Mouse (Mus musculus) forebrain, embryonic 14.5 days (tissue): ENCODE measurements around the gene Ccdc90b. TPM values are rescaled to one million over a fixed set of nuclear protein-coding genes. Genes with fewer than 3 reads are reported as not detected.

Source experiments
- ATAC-seq: fragments of 200-750 bp; cut with Nextera tagmentation; 2 replicates; pipeline ENCODE4 v1.8.0; 2017; ENCODE audit warnings: mild to moderate bottlenecking, moderate library complexity
- DNase-seq: peaks from one replicate; pipeline ENCODE4 v3.0.0-alpha.2; 2015; ENCODE audit warnings: low spot score
- H3K27ac ChIP-seq: fragments of 300-500 bp; sonication (generic); 2 replicates; pipeline ENCODE4 v1.5.1; 2014; ENCODE audit warnings: low read depth, mild to moderate bottlenecking, control low read depth, low read length, moderate library complexity
- H3K27me3 ChIP-seq: fragments of 300-500 bp; sonication (generic); replicated peaks from 2 replicates; pipeline ENCODE4 v1.6.1; 2014; ENCODE audit warnings: low read length, control low read depth, mixed read lengths; ENCODE audit not compliant: control insufficient read depth, insufficient read depth
- H3K36me3 ChIP-seq: fragments of 300-500 bp; sonication (generic); 2 replicates; pipeline ENCODE4 v1.6.1; 2014; ENCODE audit warnings: low read length, control low read depth; ENCODE audit not compliant: control insufficient read depth, insufficient read depth
- H3K4me1 ChIP-seq: fragments of 300-500 bp; sonication (generic); 2 replicates; pipeline ENCODE4 v1.6.1; 2014; ENCODE audit warnings: antibody characterized with exemption, low read length, control low read depth; ENCODE audit not compliant: control insufficient read depth, insufficient read depth
- H3K4me2 ChIP-seq: fragments of 300-500 bp; sonication (generic); 2 replicates; pipeline ENCODE4 v1.6.1; 2014; ENCODE audit warnings: mild to moderate bottlenecking, control low read depth, low read length
- H3K4me3 ChIP-seq: fragments of 300-500 bp; sonication (generic); 2 replicates; pipeline ENCODE4 v1.5.1; 2014; ENCODE audit warnings: low read depth, low read length, control low read depth
- H3K9ac ChIP-seq: fragments of 300-500 bp; sonication (generic); 2 replicates; pipeline ENCODE4 v1.6.1; 2014; ENCODE audit warnings: mild to moderate bottlenecking, low read length, control low read depth, moderate library complexity
- H3K9me3 ChIP-seq: fragments of 300-500 bp; sonication (generic); replicated peaks from 2 replicates; pipeline ENCODE4 v1.6.1; 2016; ENCODE audit warnings: low read length, control low read depth, mixed read lengths; ENCODE audit not compliant: control insufficient read depth
- WGBS: fragments of 180-500 bp; shearing (Covaris S2); extraction: QIAGEN DNeasy Blood & Tissue Kit; methylation state at CpG from one replicate; pipeline ENCODE4 v1.1.7; 2014; 5-methylcytosine and 5-hydroxymethylcytosine counted together
- polyA plus RNA-seq: library from polyadenylated mRNA; unstranded; fragments of >200 nt; fragmentation: Nextera tagmentation; extraction: Ambion mirVana; gene quantifications from 2 replicates; pipeline ENCODE4 v1.2.1, GENCODE M21; 2014

Ccdc90b gene
- 68.3 and 71.8 TPM in 2 replicates for polyA plus RNA-seq

DNA sequence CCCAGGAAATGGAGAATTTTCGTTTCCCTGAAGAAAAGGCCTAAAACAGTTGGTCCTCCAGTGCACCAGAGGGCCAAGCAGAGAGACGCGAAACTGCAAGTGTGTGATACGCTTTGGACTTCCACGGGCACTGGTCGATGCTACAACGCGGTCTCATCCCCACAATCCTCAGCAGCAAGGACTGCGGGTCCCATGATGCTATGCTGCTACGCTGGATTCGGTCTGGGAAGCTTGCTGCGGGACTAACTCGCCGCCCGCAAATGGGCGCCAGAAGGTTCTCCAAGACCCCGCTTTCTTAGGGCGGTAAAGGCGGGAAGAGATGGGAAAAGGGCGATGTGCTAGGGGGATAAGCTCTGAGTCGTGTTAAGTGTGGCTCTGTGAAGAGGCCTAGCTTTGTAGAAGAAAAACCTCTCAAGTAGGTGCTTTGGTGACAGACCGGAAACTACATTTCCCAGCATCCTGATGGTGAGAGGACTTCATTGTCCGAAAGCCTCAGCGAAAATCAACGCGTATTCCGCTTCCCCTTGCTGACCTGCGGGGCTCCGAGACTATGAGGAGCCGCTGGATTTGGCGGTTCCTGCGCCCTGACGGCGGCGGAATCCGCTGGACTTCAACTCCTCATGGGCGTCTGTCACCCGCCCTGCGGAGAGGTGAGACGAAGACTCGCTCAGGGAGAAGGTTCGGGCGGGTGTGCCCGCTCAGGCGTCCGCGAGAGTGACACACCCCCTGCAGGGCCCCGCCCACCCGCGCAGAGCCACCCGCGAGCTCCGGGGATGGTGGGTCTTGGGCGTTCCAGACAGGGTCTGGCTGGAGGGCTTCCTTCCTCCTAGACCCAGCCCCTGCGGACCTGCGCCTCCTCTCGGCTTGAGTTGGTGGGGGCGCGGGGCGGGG, at the start of gene Ccdc90b:
Gene Ccdc90b (plus strand): TSS at position 164 of the 891 bp plus-strand sequence.
- H3K9ac ChIP-seq: peak within 1 kb of the TSS; percentile 77
- peak within 1 kb of the TSS; percentile 91 for H3K27ac ChIP-seq
- DNase-seq: peak; percentile 98
- H3K27me3 ChIP-seq: no peaks in the 10 kb centered on the region
- whole genome bisulfite sequencing: 1% methylated on average over 60 of the region's 60 CpGs
- peaks cover 4% of the 10 kb centered on the region for H3K4me1 ChIP-seq
- H3K9me3 ChIP-seq: no peaks in the 10 kb centered on the region
- H3K36me3 ChIP-seq: peaks cover 9% of the 10 kb centered on the region; the same call in 1 of the 2 replicates
- ATAC-seq: peak; percentile 97
- H3K4me3 ChIP-seq: peak within 1 kb of the TSS; percentile 76
- H3K4me2 ChIP-seq: peak within 1 kb of the TSS; percentile 66

DNA sequence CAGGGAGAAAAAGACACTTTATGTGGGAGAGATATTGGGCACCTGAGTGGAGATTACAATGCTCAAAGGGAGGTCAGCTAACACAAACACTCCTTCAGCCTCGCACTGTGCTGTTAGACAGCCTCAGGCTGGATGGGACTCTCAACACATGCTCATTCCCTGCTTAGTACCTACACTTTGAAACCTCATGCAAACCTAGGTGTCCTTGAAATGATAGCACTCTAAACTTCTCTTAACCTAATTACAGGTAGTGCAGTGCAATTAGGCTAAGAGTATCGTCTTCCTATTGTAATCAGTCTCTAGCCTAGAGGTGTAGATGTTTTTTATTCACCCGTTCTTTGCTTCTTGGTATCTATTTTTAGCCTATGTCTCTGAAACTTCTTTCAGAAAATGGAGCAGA, 40.6 kb upstream of the Ccdc90b start:
- Histone ChIP-seq H3K36me3 (no peaks in the 10 kb centered on the region), H3K4me1 (no peaks in the 10 kb centered on the region), H3K9me3 (no peaks in the 10 kb centered on the region), H3K4me2 (no peak overlapping the region), H3K27me3 (no peaks in the 10 kb centered on the region), H3K4me3 (no peak overlapping the region), H3K9ac (no peak overlapping the region), H3K27ac (no peak overlapping the region)
- ATAC-seq (no peak), DNase-seq (no peak)
- 67% methylated on average over 3 of the region's 3 CpGs for WGBS

DNA sequence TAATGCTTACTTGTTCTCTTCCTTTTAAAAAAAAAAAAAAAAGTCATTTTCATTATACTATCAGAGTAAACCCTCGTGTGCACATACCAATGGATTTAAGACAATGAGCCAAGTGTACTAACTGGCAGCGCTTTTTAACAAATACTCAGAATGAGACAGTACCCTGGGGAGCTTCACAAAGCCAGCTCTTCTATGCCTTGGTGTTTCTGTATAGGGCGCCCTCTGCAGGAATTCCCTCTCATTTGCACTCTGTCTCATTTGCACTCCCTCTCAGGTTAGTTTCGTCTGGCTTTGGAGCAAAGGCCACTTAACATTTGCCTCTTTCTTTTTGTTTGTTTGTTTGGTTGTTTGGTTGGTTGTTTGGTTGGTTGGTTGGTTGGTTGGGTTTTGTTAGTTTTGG, 40.1 kb upstream of the Ccdc90b start:
- peak; percentile 31 for DNase-seq
- WGBS: 21% methylated on average over 4 of the region's 4 CpGs
- H3K4me2 ChIP-seq: no peak overlapping the region
- no peak overlapping the region for H3K27ac ChIP-seq
- no peaks in the 10 kb centered on the region for H3K36me3 ChIP-seq
- no peaks in the 10 kb centered on the region for H3K9me3 ChIP-seq
- H3K4me1 ChIP-seq: no peaks in the 10 kb centered on the region
- no peak overlapping the region for H3K4me3 ChIP-seq
- ATAC-seq: no peak
- H3K27me3 ChIP-seq: no peaks in the 10 kb centered on the region
- no peak overlapping the region for H3K9ac ChIP-seq

DNA sequence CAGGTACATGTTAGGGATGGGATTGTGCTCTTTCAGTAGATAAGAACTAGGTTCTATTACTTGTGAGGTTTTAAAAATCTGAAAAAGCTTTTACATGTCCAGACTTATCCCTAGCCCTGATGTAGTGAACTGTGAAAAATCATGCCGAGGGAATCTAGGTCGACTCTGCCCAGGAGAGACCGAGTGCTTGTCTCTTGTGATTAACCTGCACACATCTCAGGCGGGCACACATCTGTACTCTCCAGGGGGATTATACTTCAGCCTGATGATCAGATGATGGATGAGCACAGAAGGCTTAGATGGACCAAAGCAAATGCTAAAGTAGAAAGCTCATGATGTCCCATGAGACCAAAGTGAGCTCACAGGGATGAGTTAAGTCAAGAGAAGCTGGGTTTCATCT, 31.7 kb upstream of the Ccdc90b start:
- DNase-seq (no peak), ATAC-seq (no peak)
- WGBS: 95% methylated on average over 4 of the region's 4 CpGs
- Histone ChIP-seq H3K4me2 (no peak overlapping the region), H3K36me3 (no peaks in the 10 kb centered on the region), H3K4me1 (no peaks in the 10 kb centered on the region), H3K27me3 (no peaks in the 10 kb centered on the region), H3K9ac (no peak overlapping the region), H3K27ac (no peak overlapping the region), H3K4me3 (no peak overlapping the region), H3K9me3 (no peaks in the 10 kb centered on the region)

DNA sequence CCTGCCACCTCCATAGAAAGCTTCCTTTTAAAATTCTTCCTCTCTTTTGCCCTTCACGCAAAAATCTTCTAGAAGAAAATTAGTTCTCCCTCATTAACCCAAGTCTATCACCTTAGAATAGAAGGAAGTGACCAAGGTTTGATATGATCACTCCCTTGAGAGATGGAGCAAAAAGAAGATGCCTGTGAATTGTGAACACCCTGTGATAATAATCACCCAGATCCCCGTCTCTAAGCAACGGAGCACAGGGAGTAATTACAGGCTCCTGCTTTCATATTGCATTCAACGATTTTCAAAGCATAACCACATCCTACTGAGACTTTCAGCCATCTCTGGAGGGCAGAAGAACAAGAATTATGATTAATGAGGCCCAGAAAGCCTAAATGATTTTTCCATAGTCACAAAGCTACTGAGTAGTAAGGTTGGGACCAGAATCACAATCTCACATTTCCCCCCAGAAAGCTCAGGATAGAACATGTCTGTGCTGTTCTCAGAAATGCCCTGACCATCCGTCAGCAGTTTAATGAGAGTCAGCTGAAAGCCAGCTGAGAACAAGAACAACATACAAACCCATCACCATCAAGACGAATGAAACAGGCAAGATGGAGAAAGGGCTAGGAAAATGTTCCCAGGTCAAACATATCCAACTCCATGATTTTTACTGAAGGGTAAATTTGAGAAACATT, 28.5 kb upstream of the Ccdc90b start:
- H3K9ac ChIP-seq: no peak overlapping the region
- peak overlapping the region; percentile 63 for H3K27ac ChIP-seq
- no peaks in the 10 kb centered on the region for H3K36me3 ChIP-seq
- peak; percentile 84 for DNase-seq
- peak; percentile 89 for ATAC-seq
- no peaks in the 10 kb centered on the region for H3K27me3 ChIP-seq
- no peaks in the 10 kb centered on the region for H3K9me3 ChIP-seq
- H3K4me2 ChIP-seq: no peak overlapping the region
- H3K4me1 ChIP-seq: no peaks in the 10 kb centered on the region
- 40% methylated on average over 6 of the region's 6 CpGs for WGBS
- no peak overlapping the region for H3K4me3 ChIP-seq

DNA sequence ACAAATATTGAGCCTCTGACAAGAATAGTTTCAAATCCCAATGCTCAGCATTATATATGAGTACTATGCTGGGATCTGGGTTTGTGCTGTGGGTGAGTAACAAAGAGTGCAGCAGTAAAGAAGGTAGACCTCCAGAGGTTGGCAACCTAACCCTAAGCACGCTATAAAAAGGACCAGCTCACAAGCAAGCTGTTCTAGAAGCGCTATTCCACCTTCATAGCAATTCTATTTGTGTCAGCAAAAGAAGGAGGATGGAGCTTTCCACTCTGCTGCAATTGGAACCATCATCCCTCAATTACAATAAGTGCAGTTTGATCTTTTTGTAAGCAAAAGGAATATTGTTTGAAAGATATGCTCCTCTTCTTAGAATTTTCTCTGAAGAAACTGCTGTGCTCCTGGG, 14.2 kb upstream of the Ccdc90b start:
- Histone ChIP-seq H3K9me3 (no peaks in the 10 kb centered on the region), H3K4me3 (no peak overlapping the region), H3K27me3 (no peaks in the 10 kb centered on the region), H3K4me1 (no peaks in the 10 kb centered on the region), H3K27ac (no peak overlapping the region), H3K9ac (no peak overlapping the region), H3K36me3 (no peaks in the 10 kb centered on the region), H3K4me2 (no peak overlapping the region)
- ATAC-seq (no peak), DNase-seq (no peak)
- WGBS: 84% methylated on average over 2 of the region's 2 CpGs

DNA sequence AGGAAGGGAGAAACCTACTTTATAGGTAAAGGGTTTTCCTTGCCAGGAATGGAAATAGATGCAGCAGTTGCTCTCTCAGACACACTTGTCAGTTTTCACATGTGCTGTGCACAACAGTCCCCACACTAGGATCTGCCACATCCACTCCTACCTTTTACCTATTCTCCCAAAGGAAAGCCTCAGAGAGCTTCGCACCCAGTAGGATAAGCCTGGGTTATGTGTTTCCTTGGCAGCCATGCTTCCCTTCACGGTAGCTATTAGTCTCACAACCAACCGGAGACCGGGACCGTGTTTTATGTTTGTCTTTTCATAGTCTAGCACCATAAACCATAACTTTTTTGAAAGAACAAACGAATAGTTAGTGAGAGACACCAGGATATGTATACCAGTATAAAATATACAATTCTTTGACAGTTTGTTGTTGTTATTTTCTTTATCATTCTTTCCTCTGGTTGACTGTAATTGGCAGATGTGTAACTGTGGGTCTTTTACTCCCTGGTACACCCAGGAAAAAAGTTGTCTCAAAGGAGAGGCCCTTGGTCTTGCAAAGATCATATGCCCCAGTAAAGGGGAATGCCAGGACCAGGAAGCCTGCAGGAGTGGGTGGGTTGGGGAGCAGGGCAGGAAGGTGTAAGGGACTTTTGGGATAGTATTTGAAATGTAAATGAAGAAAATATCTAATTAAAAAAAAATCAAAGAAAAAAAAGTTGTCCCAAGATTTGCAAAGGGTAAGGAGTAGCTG, 10.5 kb upstream of the Ccdc90b start:
- peak; percentile 58; the same call in 1 of the 2 replicates for ATAC-seq

DNA sequence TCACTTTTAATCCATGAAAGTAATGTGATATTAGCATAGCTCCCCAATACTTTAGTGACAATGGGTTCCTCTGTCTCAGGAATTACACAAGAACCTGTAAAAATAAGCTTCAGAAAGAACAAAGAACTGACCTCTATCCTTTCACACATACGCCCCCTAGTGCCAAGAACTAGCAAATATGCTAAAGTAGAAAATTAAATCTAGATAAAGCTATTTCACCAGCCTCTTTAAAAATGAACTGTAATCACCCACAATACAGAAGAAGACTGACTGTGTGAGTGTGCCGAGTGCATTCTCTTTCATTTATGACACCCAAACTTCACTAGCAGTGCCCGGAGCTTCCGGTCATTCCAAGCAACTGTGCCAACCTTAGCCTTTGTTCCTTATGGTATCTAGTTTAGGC, 10.0 kb upstream of the Ccdc90b start:
- no peak overlapping the region for H3K9ac ChIP-seq
- H3K27me3 ChIP-seq: no peaks in the 10 kb centered on the region
- WGBS: 55% methylated on average over 4 of the region's 4 CpGs
- no peak overlapping the region for H3K4me2 ChIP-seq
- H3K9me3 ChIP-seq: no peaks in the 10 kb centered on the region
- H3K27ac ChIP-seq: no peak overlapping the region
- DNase-seq (peak; percentile 87), ATAC-seq (peak; percentile 81)
- no peaks in the 10 kb centered on the region for H3K4me1 ChIP-seq
- no peaks in the 10 kb centered on the region for H3K36me3 ChIP-seq
- H3K4me3 ChIP-seq: no peak overlapping the region

More for the DNA sequence above, 10.5 kb upstream of the Ccdc90b start:
- no peaks in the 10 kb centered on the region for H3K36me3 ChIP-seq
- H3K9me3 ChIP-seq: no peaks in the 10 kb centered on the region
- H3K4me2 ChIP-seq: no peak overlapping the region
- no peak overlapping the region for H3K9ac ChIP-seq
- H3K27ac ChIP-seq: no peak overlapping the region
- H3K27me3 ChIP-seq: no peaks in the 10 kb centered on the region
- H3K4me3 ChIP-seq: no peak overlapping the region
- no peaks in the 10 kb centered on the region for H3K4me1 ChIP-seq
- DNase-seq: no peak
- 87% methylated on average over 6 of the region's 6 CpGs for WGBS
